Mouse (Mus musculus) small intestine, adult 2 months (tissue): Measurements from ENCODE around the gene Fam166b. TPM values are rescaled to one million over a fixed set of nuclear protein-coding genes. Genes with fewer than 3 reads are reported as not detected.

Experiments
- H3K27ac ChIP-seq: fragments of 200-500 bp; 2 replicates; pipeline ENCODE4 v1.5.1; 2012; ENCODE audit warnings: low read depth, low read length, control low read depth, inconsistent platforms; ENCODE audit not compliant: insufficient read depth
- H3K27me3 ChIP-seq: fragments of 200-500 bp; 2 replicates; pipeline ENCODE4 v1.6.1; 2012; ENCODE audit warnings: mild to moderate bottlenecking, moderate library complexity, low read length, inconsistent platforms; ENCODE audit not compliant: control insufficient read depth, insufficient read depth
- H3K36me3 ChIP-seq: fragments of 200-500 bp; 2 replicates; pipeline ENCODE4 v1.6.1; 2012; ENCODE audit warnings: mild to moderate bottlenecking, low read length, control low read depth, inconsistent platforms; ENCODE audit not compliant: control insufficient read depth, insufficient read depth
- H3K4me1 ChIP-seq: fragments of 200-500 bp; 2 replicates; pipeline ENCODE4 v1.6.1; 2012; ENCODE audit warnings: low read length, inconsistent platforms, mixed read lengths; ENCODE audit not compliant: control insufficient read depth, insufficient read depth, insufficient read length
- H3K4me3 ChIP-seq: fragments of 200-500 bp; 2 replicates; pipeline ENCODE4 v1.5.1; 2012; ENCODE audit warnings: low read depth, mild to moderate bottlenecking, control low read depth, inconsistent platforms, low read length, moderate library complexity
- CTCF ChIP-seq: fragments of 200-500 bp; IDR thresholded peaks from 2 replicates; pipeline ENCODE4 v1.5.1; 2012; ENCODE audit warnings: low read depth, mild to moderate bottlenecking, control low read depth, inconsistent platforms, low read length, moderate library complexity, mixed read lengths; ENCODE audit not compliant: insufficient replicate concordance, insufficient read length; ENCODE audit errors: extremely low read depth
- POLR2A ChIP-seq: fragments of 200-500 bp; IDR thresholded peaks from 2 replicates; pipeline ENCODE4 v1.6.1; 2012; ENCODE audit warnings: low read depth, mild to moderate bottlenecking, control low read depth, inconsistent platforms, low read length, moderate library complexity
- WGBS: fragments of 180-500 bp; shearing (Covaris S2); methylation state at CpG from one replicate; pipeline ENCODE4 v1.1.7; 2018; 5-methylcytosine and 5-hydroxymethylcytosine counted together
- polyA plus RNA-seq: library from polyadenylated mRNA; depleted of rRNA; stranded (reverse); fragments of >200 nt; gene quantifications from 2 replicates; pipeline ENCODE4 v1.2.3, GENCODE M21; 2012

The Fam166b gene
- polyA plus RNA-seq, 1 experiment = 0.24 TPM

- TF ChIP-seq CTCF (no peak), POLR2A (no peak)
- Histone ChIP-seq H3K27me3 (no peaks in the 10 kb centered on the region), H3K27ac (no peak overlapping the region), H3K4me1 (peaks cover 3% of the 10 kb centered on the region; the same call in 1 of the 2 replicates), H3K4me3 (no peak overlapping the region), H3K36me3 (peaks cover 28% of the 10 kb centered on the region)
- WGBS = 61% methylated on average over 13 of the region's 13 CpGs
Observed at GRCm38 (mm10) chr4:43447251-43447650, 18.3 kb upstream of the Fam166b start.

GRCm38 (mm10) chr4:43443511-43443910, 14.6 kb upstream of the Fam166b start:
- Histone ChIP-seq H3K4me3 (peak overlapping the region; percentile 74), H3K36me3 (peaks cover 28% of the 10 kb centered on the region), H3K4me1 (peaks cover 3% of the 10 kb centered on the region; the same call in 1 of the 2 replicates), H3K27me3 (no peaks in the 10 kb centered on the region), H3K27ac (no peak overlapping the region)
- under 1% methylated on average over 28 of the region's 28 CpGs for WGBS
- TF ChIP-seq POLR2A = no peak

- Histone ChIP-seq H3K27me3 (no peaks in the 10 kb centered on the region), H3K4me1 (peaks cover 3% of the 10 kb centered on the region; the same call in 1 of the 2 replicates), H3K4me3 (peak overlapping the region; percentile 74), H3K27ac (peak overlapping the region; percentile 96), H3K36me3 (peaks cover 24% of the 10 kb centered on the region)
- WGBS = under 1% methylated on average over 88 of the region's 88 CpGs
- TF ChIP-seq CTCF (no peak), POLR2A (peak; percentile 49; the same call in 1 of the 2 replicates)
Observed at GRCm38 (mm10) chr4:43442456-43443361, 13.8 kb upstream of the Fam166b start.

- Histone ChIP-seq H3K27ac (peak overlapping the region; percentile 96), H3K27me3 (no peaks in the 10 kb centered on the region), H3K4me1 (peaks cover 3% of the 10 kb centered on the region; the same call in 1 of the 2 replicates), H3K36me3 (peaks cover 18% of the 10 kb centered on the region), H3K4me3 (peak overlapping the region; percentile 74)
- WGBS = under 1% methylated on average over 33 of the region's 33 CpGs
- TF ChIP-seq CTCF (peak; percentile 91), POLR2A (peak; percentile 98)
Observed at GRCm38 (mm10) chr4:43442044-43442443, 13.1 kb upstream of the Fam166b start.

GRCm38 (mm10) chr4:43441639-43442038, 12.7 kb upstream of the Fam166b start, which contains the start of gene Tesk1:
Gene Tesk1 (plus strand): TSS chr4:43441939.
- Histone ChIP-seq H3K4me3 (peak within 1 kb of the TSS; percentile 74), H3K27ac (peak within 1 kb of the TSS; percentile 96), H3K4me1 (peaks cover 3% of the 10 kb centered on the region; the same call in 1 of the 2 replicates), H3K36me3 (peaks cover 14% of the 10 kb centered on the region), H3K27me3 (no peaks in the 10 kb centered on the region)
- no peak for TF ChIP-seq CTCF
- 25% methylated on average over 4 of the region's 4 CpGs for WGBS

GRCm38 (mm10) chr4:43432832-43433231, 3.9 kb upstream of the Fam166b start:
- 86% methylated on average over 1 of the region's 1 CpGs for WGBS
- H3K4me1 ChIP-seq = 0 out of 2 replicates have a peak, but pooled peaks cover 2% of the 10 kb centered on the region
- no peaks in the 10 kb centered on the region for H3K27me3 ChIP-seq
- no peaks in the 10 kb centered on the region for H3K36me3 ChIP-seq
- no peak for TF ChIP-seq CTCF
- no peak for TF ChIP-seq POLR2A
- no peak overlapping the region for H3K27ac ChIP-seq
- no peak overlapping the region for H3K4me3 ChIP-seq

GRCm38 (mm10) chr4:43431690-43432089, 2.8 kb upstream of the Fam166b start:
- H3K4me1 ChIP-seq = 0 out of 2 replicates have a peak, but pooled peaks cover 6% of the 10 kb centered on the region
- TF ChIP-seq CTCF (peak; percentile 63; the same call in 1 of the 2 replicates), POLR2A (no peak)
- H3K36me3 ChIP-seq = no peaks in the 10 kb centered on the region
- H3K4me3 ChIP-seq = no peak overlapping the region
- 6% methylated on average over 4 of the region's 4 CpGs for WGBS
- no peak overlapping the region for H3K27ac ChIP-seq
- H3K27me3 ChIP-seq = no peaks in the 10 kb centered on the region
